Mouse (Mus musculus): ENCODE measurements at regions not wholly inside any gene's neighbourhood (a gene's known extent, or its start where the extent isn't known, plus 50 kb on each side); places are given as distances from the start of the nearest gene placed in this dataset.
"Not testable (repeated sequence)": the region's sequence is repeated elsewhere in the genome, so short reads cannot be mapped to it uniquely, and the experiment has no call there.

DNA sequence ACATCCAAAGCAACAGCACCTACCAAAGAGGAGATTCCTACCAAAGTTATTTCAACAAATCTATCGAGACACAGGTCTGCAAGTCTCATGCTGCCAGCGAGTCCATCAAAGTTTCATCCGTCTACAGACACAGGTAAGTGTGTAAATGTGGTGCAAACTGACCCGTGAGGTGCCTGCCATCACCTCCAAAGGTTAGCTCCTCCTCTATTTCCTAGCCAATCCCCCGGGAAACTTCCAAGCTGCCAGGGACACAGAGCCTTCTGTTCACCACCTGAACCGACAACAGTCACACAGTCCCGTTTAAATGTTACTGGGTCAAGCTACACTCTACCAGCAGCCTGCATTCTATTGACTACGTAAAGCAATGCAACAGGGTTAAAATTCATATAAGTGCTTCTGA, 113.5 kb downstream of the Snurf start:
- DNase-seq (ENCODE audit: low spot score in 2 of 2): not testable (repeated sequence)

DNA sequence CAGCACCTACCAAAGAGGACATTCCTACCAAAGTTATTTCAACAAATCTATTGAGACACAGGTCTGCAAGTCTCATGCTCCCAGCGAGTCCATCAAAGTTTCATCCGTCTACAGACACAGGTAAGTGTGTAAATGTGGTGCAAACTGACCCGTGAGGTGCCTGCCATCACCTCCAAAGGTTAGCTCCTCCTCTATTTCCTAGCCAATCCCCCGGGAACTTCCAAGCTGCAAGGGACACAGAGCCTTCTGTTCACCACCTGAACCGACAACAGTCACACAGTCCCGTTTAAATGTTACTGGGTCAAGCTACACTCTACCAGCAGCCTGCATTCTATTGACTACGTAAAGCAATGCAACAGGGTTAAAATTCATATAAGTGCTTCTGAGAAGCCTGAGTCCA, 146.4 kb downstream of the Snurf start:
- DNase-seq (ENCODE audit: low spot score in 2 of 2): peak in 1 of 2 experiments; percentile 1

Data from layer of hippocampus, postnatal 14 days (tissue).